Mouse (Mus musculus) urinary bladder, postnatal 10 days (tissue): ENCODE results near the gene Kcna10.

Experiments used
- DNase-seq: peaks from one replicate; pipeline ENCODE4 v3.0.0; 2022; ENCODE audit warnings: low spot score

The Kcna10 gene

DNA sequence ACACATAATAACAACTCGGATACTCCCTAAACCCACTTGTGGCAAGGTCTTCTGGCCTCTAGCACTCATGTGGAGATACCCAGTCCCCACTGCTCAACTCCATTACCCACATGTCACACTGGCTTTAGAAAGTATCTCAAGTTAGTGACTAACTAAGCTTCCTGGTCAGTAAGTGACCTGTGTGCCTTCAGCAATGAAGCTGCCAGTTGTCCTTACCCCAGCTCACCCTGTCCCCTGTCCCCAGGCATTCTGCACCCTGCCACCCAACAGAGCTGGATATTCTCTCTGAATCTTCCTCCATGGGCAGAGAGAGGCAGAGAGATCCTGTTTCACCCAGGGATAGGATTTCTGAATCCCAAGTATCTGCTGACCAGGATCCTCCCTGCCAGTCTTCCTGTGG lies at the start of gene Kcna10:
Gene Kcna10 (plus strand): TSS at position 301 of the 400 bp plus-strand sequence.
- no peak for DNase-seq

DNA sequence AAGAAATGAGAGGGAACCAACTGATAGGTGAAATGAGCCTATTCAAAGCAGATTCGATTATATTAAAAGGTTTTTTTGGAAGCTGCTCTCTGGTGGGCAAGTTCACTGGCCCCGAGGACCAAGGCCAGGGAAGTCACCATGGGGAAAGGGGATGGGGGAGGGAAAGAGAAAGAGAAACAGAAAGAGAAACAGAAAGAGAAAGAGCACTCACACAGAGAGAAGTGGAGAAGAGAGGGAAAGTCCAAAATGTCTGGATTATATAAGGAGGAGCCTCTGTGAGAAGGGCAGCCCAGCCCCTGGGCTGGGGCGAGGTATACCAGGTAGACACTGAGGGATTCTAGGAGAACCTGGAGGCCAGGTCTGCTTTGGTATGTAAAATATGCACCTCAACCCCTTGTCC lies 48.4 kb upstream of the Kcna10 start:
- no peak for DNase-seq

DNA sequence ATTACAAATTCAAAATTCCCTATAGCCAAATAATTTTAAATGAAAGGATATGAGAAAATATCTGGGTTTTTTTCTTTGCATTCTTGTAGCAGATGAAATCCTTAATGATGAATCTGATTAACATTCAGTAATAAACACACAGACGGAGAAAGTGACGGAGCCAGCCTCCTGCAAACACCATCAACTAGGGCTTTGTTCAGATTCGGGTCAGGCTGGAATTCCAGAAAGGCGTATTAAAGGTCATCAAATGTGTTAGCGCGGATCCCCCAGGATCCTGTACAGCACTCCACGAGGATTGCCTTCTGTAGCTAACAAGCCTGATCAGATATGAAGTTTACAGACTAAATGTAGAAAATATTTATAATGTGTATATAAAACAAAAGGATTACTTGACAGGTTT lies 35.7 kb upstream of the Kcna10 start:
- no peak for DNase-seq

DNA sequence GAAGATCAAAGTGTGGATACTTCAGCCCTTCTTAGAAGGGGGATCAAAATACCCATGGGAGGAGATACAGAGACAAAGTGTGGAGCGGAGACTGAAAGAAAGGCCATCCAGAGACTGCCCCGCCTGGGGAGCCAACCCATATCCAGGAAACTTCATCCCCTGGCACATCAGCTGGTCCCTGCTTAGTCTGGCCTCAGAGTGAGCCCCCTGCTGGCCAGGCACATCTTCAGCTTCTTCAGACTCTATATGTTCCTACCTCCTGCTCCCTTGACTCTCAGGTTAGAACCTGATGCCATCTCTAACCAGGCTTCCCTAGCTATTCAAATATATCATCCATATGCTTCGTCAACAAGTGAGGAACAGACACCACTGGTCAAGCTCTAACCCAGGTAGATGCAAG lies 33.9 kb upstream of the Kcna10 start:
- DNase-seq = no peak

DNA sequence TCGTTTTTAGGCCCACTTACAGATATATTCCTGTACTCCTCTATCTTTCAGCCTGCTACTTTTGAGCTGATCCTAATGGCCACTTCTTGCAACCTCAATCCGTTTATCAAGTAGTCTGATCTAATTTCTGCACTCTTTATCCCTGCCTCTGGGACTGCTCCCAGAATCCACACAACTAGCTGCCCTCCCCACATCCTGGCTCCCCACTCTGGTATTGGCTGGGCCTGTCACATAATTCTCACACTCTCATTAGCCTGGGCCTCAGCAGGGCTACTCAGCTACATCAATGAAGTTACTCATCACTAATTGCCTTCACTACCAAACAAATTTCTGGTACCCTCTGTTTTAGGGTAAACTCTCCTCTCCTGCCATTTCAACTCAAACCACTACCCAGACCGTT lies 32.4 kb upstream of the Kcna10 start:
- DNase-seq = no peak

DNA sequence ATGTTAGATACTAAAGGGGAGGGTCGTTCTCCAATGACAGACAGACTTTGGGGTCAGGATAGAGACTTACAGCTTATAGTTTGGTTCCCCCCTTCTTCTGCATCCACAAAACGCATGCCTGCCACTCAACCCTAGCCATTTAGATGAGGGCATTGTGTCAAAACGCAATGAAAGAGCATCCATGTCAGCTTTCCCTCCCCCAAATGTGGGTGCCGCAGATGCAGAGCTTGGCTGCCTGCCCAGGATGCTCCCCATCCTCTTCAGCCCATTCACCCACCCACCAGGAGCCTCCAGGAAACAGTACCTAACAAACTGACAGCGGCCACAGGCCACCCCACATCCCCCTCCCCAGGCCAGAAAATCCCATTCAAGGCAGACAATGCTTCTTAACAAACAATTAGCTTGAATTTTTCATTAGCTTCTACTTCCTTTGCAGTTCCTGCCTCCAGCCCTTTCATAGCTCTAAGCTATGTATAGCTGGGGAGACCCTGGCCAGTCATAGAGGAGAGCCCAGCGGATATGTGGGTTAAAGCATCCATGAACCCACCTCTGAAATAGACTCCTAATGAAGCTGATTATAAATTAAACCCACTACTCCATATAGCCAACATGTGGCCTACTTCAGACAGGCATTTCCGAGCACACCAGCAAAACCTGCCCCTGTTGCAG lies 31.9 kb upstream of the Kcna10 start:
- DNase-seq = no peak

DNA sequence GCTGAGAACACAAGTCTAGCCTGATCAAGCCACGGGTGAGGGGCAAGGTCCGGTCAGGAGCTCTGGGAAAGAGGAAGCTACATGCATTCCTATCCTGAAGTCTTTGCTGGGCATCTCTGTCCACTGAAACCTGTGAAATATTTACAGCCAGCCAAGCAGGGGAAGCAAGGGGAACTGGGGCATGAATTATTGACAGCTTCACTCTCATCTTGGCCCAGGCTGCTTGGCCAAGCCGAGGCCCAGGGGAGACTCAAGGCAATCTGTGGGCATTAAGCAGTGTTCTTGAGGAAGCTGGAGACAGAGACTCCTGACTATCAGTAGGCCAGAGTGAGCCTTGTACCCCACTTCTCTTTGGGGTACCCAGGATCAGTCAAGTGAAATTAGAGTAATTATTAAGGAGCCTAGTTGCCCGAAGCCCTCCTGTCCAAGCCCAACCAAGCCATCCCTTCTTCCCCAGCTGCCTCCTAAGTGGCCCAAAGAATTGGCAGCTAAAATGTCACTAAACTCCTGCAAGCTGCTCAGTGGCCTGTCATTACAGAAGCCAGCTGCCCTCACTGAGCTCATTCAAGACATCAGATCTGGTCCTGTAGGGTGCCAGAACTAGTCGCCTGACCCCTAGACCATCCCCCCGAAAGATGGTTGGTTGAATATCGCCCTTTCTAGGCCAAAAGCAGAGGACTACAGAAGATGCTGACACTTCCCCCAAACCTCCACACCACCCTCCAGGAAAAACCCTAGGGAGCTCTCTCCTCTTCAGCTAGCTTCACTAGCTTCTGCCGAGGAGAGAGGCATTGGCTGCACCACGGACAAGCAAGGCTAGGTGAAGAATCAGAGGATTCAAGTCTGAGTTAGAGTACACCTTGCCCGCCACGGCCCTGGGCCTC lies 28.8 kb upstream of the Kcna10 start:
- DNase-seq = no peak

DNA sequence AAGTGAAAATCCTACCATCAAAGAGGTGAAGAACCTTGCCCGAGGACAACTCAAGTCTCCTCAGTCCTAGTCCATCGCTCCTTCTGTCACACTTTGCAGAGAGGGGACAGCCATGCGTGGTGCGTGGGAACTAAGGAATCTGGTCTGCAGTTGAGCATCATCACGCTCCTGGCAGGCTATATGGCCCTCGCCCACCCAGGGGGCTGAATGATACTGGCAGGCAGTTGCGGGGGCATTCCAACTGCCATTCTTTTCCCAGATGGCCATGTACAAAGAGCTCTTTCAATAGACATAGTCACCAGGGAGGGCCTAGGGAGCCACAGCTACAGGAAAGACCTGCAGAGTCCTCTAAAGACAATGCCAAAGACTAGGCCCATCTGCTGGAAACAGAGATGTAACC lies 24.0 kb upstream of the Kcna10 start:
- no peak for DNase-seq

DNA sequence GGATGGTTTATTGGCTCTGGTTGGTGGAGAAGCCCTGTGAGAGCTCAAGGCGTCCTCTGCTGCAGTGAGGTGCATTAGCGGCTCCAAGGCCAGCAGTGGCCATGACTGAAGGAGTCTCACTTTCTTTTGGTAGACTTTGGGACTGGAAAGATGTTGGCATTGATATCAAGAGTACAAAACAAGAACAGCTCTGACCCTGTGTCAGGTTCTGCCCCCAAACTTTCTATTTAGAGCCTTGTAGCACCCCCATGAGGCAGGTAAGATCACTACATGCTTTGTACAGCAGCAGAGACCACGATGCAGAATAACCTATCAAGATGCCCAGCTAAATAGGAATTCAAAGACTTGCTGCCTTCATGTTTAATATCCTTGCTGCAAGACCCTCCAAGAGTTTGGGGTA lies 23.4 kb upstream of the Kcna10 start:
- no peak for DNase-seq

DNA sequence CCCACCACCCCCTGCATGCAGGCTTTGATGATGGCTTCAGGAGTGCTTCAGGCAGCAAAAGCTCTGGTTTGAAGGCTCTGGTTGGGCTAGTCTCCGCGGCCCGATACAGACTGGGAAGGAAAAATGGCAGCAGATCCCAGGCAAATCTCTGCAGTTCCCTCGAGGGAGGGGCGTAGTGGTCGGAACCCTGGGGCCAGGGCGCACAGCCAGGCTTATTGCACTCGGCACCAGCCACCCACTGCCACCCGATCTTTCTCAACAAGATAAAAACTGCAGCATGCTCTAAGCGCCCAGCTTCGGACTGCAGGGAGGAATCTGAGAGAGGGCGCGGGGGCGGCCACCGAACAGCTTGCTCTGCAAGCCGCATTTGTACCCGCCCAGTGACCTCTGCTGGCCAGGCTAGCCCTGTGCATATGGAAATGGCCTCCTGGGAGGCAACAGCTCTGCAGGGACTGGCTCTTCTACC lies 23.0 kb upstream of the Kcna10 start:
- no peak for DNase-seq

DNA sequence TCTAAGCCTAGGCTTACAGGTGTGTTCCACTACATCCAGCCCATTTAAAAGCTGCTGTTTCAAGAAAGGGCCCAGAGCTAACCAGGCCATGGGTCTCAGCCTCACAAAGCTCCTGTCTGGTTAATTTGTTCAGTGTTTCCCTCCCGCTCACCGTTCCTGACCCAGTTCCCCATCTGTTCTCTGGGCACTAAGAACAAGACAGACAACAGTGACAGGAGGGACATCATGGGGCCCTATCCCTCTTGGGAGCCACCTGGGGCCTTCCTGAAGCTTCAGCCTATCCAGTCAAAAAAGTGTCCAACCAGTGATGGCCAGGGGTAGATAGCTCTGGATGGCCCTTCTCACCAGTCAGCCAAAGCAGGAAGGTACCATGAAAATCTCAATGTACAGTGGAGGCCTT lies 20.1 kb upstream of the Kcna10 start:
- DNase-seq = no peak

DNA sequence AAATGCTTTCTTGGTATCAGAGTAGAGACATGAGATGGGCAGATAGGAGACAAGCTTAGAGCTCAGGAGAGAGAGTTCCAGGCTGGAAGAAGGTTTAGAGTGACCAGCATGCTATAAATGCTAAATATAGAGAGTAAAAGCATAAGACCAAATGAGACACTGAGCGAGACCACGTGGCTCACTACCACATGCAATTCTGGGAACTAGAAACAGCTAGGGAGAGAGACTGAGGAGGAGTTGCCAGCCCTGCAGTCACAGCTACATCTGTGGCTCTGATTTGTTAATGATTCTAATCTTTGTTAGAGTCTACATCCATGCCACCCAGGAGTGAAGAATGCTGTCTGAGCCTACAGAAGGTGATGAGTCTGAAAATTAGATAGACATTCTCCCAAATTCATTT lies 13.3 kb upstream of the Kcna10 start:
- DNase-seq = no peak

DNA sequence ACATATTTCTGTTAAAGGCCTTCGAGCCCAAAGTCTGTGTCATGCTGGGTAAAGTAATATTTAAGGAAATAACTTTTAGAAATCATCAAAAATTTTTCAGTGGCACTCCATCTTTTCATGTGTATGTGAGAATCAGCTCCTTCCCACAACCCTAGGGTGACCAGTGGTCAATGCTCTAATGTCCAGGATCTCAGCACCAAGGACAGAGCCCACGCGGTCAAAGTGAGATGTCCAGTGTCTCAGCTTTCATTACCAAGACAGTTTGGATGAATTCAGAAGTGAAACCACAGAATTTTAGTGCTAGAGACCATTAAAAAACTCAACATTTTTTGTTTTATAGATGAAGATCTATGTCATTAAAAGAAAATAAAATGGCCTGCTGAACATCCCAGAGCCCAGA lies 10.9 kb upstream of the Kcna10 start:
- no peak for DNase-seq

DNA sequence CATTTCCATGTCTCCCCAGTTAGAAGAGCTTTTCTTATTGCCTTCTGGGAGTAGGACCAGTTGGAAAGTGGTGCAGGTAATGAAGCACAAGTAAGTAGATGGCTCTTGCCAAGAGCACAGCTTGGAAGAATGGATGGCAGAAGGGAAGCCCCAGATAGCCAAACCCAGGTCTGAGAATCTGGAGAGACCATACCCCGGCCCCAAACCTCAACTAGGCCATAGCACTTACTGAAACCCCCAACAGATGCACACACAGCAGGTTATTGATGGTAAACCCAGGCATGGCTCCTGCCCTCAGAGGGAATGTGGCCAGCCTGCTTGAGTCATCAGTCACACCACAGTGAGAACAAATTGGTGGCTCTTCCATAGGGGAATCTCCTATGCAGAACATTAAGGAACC lies 10.3 kb upstream of the Kcna10 start:
- no peak for DNase-seq

DNA sequence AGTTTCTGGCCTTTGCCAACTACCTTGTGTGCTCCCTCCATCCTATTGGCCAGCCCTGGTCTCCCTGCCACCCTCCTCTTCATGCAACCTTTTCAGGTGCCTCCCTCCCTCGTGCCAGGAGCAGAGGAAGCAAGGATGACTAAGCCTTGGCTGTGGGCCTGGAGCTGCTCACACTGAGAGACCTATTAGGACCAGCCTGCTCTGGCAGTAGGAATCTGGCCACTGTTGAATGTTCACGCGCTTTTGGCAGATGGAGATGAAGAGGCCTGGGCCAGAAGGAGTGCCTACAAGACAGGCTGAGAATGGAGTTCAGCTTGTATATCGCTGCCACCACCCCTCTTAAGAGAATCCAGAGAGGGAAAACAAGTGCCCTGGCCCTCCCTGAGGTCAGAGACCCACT lies 7.4 kb upstream of the Kcna10 start:
- no peak for DNase-seq

DNA sequence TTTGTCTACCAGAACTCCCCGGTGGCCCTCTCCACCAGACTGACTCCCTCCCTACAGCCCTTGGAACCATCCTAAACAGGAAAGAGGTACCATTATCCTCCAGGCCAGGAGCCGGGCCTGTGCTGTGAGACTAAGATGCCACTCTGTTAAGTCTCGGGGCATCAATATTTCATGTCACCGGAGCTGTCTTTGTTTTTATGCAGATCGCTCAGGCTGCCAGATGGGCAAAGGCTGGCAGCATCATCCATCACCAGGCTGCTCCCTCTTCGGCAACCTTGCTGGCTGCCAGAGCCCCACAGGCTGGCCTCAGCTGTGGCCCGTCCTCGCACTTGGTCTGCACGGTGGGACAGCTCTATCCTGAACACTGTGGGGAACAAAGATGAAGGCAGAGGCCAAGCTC lies 6.4 kb upstream of the Kcna10 start:
- DNase-seq = no peak

DNA sequence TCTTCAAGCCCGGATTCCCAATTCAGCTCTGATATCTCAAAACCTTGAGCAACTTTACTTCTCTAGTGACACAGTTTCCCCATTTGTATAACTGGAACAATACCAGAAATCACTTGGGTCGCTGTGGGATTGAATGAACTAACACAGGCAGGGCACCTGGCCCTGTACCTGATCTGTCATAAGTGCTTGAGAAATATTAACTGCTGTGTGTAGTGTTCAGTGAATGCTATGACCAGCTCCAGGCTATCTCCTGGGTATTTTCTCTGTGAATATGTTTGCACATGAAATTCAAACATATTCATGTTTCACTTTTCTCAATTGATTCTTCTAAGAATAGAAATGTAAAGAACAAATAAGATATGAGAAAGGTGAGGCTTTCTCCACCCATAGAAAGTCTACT lies 2.0 kb upstream of the Kcna10 start:
- no peak for DNase-seq

DNA sequence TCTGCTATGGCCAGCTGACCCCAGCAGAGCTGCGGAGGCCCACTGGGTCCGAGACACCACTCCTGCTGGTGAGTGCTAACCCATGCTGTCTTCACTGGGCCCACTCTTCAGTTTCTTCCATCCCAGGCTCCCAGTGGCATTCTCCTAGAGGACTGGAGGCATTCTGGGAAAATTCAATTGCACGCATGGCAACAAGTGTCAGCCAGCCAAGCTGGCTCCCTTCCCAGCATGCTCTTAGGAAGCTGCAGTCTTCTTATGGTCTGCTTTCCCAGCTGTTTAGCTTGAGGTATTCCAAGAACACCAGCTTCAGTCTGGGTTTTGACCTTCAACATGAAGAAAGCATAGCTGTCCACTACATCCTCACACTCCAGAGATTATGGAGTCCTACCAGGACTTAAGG lies 322 bp downstream of the Kcna10 start:
- DNase-seq = no peak

DNA sequence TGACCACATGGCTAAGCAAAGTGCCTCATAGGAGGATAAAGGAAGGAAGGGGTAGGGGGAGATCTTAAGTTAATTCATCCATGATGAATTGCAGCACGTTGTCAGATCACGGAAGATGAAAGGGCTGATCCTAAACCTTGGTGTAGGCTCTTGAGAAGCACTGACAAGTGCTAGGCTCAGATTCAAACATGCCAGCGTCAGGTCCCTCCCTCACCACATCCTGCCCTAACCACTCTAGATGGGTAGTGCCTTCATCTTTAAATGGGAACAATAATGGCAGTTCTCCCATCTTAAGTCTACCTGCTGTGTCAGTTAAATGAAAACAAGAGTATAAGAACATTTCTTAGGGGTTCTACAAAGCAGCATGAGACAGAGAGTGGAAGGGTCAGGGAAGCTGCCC lies 2.7 kb downstream of the Kcna10 start:
- DNase-seq = no peak

DNA sequence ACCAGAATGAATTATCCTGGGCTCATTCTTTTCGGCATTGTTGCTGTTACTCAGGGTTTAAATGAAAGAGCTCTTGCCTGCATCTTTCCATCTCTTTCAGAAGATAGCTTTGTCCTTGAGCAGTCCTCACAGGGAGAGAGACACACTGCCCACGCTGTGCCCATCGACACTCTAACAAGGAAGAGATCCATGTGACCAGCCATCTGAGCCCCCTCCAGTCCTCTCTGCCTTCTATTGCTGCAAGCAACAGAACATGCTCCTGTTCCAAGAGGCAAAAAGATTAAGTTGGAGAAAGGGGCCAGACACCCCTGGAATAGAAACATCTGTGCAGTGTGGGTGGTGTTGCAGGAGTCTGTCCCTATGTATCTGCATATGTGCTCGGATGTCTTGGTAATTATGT lies 4.2 kb downstream of the Kcna10 start:
- no peak for DNase-seq

DNA sequence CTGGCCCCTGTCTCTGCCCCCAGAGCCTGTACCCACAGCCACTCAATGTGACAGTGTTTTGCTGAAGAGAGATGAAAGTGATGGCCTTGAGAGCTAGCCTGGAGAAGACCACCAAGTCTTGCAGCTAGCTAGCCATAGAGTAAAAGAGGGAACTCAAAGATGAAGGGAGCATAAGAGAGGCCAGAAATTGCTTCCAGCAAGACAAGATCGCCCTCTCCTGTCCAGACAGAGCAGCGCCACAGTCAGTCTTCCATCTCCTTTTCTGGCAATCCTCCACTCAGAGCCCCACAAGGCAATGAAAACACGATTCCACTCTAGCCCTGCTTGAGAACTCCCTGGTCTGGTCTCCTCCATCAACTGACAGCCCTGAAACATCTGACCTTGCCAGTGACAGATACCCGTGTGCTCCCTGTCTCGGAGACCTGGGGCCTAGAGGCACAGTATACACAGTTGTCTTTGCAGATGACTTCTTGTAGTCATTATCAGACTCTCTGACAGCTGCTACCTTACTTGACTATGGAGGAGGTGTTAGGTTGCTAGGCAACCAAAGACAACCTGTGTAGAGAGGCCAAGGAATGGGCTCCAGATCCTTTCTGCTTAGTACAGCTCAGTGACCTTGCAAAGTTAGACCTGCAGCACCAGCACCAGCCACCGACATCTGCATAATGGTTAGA lies 5.5 kb downstream of the Kcna10 start:
- no peak for DNase-seq

DNA sequence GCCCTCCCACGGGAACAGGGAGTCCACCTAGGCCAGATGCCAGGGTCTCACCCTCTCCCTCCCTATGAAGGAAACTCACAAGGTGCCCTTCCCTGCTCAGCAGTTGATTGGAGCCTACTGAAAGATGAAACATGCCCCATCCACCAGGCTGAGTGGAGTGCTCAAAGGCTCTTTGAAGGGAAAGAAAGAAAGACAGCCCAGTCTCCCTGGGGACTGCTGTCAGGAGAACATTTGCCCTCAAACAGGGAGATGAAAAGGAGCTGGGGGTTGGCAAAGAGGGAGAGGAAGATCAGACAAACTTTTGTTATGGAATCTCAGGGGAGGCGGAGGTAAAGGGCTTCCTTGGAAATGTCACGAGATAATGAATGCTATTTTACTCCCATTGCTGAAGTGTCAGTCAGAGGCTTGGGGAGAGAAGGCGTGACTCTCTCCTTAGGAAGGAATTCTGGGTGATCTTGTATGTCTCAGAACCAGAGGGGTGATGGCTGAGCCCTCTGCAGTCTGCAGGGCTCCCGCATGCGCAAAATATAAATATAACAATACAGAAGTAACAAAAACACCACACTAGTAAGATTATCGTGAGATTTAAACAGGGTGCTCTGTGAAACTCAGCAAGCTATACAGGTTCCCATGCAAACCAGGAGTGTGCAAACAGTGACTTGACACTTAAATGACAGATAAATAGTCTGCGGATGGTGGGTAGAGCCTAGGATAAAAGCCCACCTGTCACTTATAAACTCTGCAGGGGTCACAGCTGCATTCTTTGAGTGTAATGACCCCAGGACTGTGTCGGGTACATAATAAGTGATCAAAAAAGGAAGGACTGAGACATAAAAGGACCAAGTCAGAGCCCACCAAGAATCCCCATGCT lies 18.7 kb downstream of the Kcna10 start:
- DNase-seq = no peak
